Mouse (Mus musculus): Measurements from ENCODE around the gene Pkn3.
A peak's percentile ranks its signal among the peaks of the same experiment; 100 is the strongest.
"Not testable (repeated sequence)": the region's sequence is repeated elsewhere in the genome, so short reads cannot be mapped to it uniquely, and the experiment has no call there.

Pkn3 gene

GRCm38 (mm10) chr2:30077502-30078348 lies at the start of gene Pkn3:
Gene Pkn3, plus strand, starts transcription at chr2:30077684.
- peak; percentile 61 for DNase-seq

GRCm38 (mm10) chr2:30032244-30032846 lies 45.1 kb upstream of the Pkn3 start:
- no peak for DNase-seq

- DNase-seq: no peak
These were observed 44.5 kb upstream of the Pkn3 start for GRCm38 (mm10) chr2:30032957-30033356.

- DNase-seq: no peak
These were observed 39.7 kb upstream of the Pkn3 start for GRCm38 (mm10) chr2:30037762-30038161.

- no peak for DNase-seq
These were observed 39.1 kb upstream of the Pkn3 start for GRCm38 (mm10) chr2:30038370-30038769.

- no peak for DNase-seq
These were observed 37.8 kb upstream of the Pkn3 start for GRCm38 (mm10) chr2:30039687-30040086.

GRCm38 (mm10) chr2:30042445-30042844 lies 35.0 kb upstream of the Pkn3 start:
- peak; percentile 47 for DNase-seq

GRCm38 (mm10) chr2:30044550-30044949 lies 32.9 kb upstream of the Pkn3 start:
- DNase-seq: no peak

GRCm38 (mm10) chr2:30047127-30047526 lies 30.4 kb upstream of the Pkn3 start:
- no peak for DNase-seq

GRCm38 (mm10) chr2:30048101-30048501 lies 29.4 kb upstream of the Pkn3 start:
- no peak for DNase-seq

GRCm38 (mm10) chr2:30048699-30049388 lies 28.6 kb upstream of the Pkn3 start, which contains the start of gene Wdr34:
Gene Wdr34, minus strand, starts transcription at chr2:30048881.
- DNase-seq: peak; percentile 95

GRCm38 (mm10) chr2:30049831-30050230 lies 27.7 kb upstream of the Pkn3 start:
- DNase-seq: no peak

GRCm38 (mm10) chr2:30051992-30052761 lies 25.3 kb upstream of the Pkn3 start:
- no peak for DNase-seq

GRCm38 (mm10) chr2:30055310-30055709 lies 22.2 kb upstream of the Pkn3 start:
- not testable (repeated sequence) for DNase-seq

GRCm38 (mm10) chr2:30056736-30057135 lies 20.7 kb upstream of the Pkn3 start:
- DNase-seq: no peak

- DNase-seq: no peak
These were observed 20.1 kb upstream of the Pkn3 start, which contains the start of gene Set for GRCm38 (mm10) chr2:30057223-30057904. Gene Set, plus strand, starts transcription at chr2:30057378.

- no peak for DNase-seq
These were observed 19.1 kb upstream of the Pkn3 start for GRCm38 (mm10) chr2:30058418-30058817.

- no peak for DNase-seq
These were observed 16.0 kb upstream of the Pkn3 start for GRCm38 (mm10) chr2:30061215-30062166.

GRCm38 (mm10) chr2:30062249-30063093 lies 15.0 kb upstream of the Pkn3 start:
- no peak for DNase-seq

GRCm38 (mm10) chr2:30063235-30063634 lies 14.2 kb upstream of the Pkn3 start:
- no peak for DNase-seq

All from layer of hippocampus, adult 9-11 months (tissue).